Mouse (Mus musculus) stomach, adult 2 months (tissue): ENCODE results near the gene Nfatc2. TPM values are rescaled to one million over a fixed set of nuclear protein-coding genes. Genes with fewer than 3 reads are reported as not detected.

ENCODE experiments used
- polyA plus RNA-seq: library from polyadenylated mRNA; depleted of rRNA; stranded (reverse); fragments of >200 nt; gene quantifications from 2 replicates; pipeline ENCODE4 v1.2.3, GENCODE M21; 2012; rRNA removed

Gene Nfatc2
- 3.0 and 3.9 TPM in 2 replicates for polyA plus RNA-seq

GRCm38 (mm10) chr2:168601491-168602386, at the start of gene Nfatc2:
Nfatc2 (minus strand) TSS chr2:168601657.

Other genes starting within 250 kb of the Nfatc2 start
- 48.1 and 59.5 TPM in 2 replicates for gene Atp9a, start 140.8 kb upstream of the Nfatc2 start, polyA plus RNA-seq
- not detected in 2 replicates for gene Sall4, start 166.3 kb upstream of the Nfatc2 start, polyA plus RNA-seq